Mouse (Mus musculus) ES-E14 (cell line): ENCODE measurements around the gene Zfp808. TPM values are rescaled to one million over a fixed set of nuclear protein-coding genes. Genes with fewer than 3 reads are reported as not detected.
"Not testable (repeated sequence)": the region's sequence is repeated elsewhere in the genome, so short reads cannot be mapped to it uniquely, and the experiment has no call there.

Experiments used
- DNase-seq: peaks from one replicate; pipeline ENCODE4 v3.0.0-alpha.2; 2013; ENCODE audit warnings: low read depth, low spot score
- H3K27ac ChIP-seq: 2 replicates; pipeline ENCODE4 v1.5.1; 2012; ENCODE audit warnings: low read depth, mild to moderate bottlenecking, low read length, moderate library complexity, mixed read lengths; ENCODE audit not compliant: poor library complexity, insufficient read depth, severe bottlenecking
- H3K36me3 ChIP-seq: 2 replicates; pipeline ENCODE4 v1.6.1; 2012; ENCODE audit warnings: mild to moderate bottlenecking, low read length, moderate library complexity, mixed read lengths; ENCODE audit not compliant: control insufficient read depth, poor library complexity, insufficient read depth, severe bottlenecking
- H3K4me1 ChIP-seq, 2 experiments: fragments of 150-350 bp in 1 of 2; sonication (generic) in 1 of 2; 2 replicates each; pipeline ENCODE4 v1.6.1; 2012; ENCODE audit warnings: low read length in 2 of 2, mild to moderate bottlenecking in 1 of 2, mixed read lengths in 1 of 2; ENCODE audit not compliant: control insufficient read depth in 2 of 2, insufficient read depth in 2 of 2, poor library complexity in 1 of 2
- H3K4me3 ChIP-seq, 2 experiments: fragments of 150-350 bp in 1 of 2; sonication (generic) in 1 of 2; 2 replicates each; pipeline ENCODE4 v1.5.1; 2012; ENCODE audit warnings: low read length in 2 of 2, low read depth in 1 of 2, mild to moderate bottlenecking in 1 of 2, mixed read lengths in 1 of 2; ENCODE audit not compliant: insufficient read depth in 1 of 2, poor library complexity in 1 of 2, severe bottlenecking in 1 of 2
- H3K9ac ChIP-seq: 2 replicates; pipeline ENCODE4 v1.6.1; 2012; ENCODE audit warnings: low read depth, mild to moderate bottlenecking, low read length, mixed read lengths; ENCODE audit not compliant: poor library complexity, insufficient read depth, severe bottlenecking
- H3K9me3 ChIP-seq: fragments of 150-350 bp; sonication (generic); 2 replicates; pipeline ENCODE4 v1.6.1; 2012; ENCODE audit warnings: low read depth, mild to moderate bottlenecking, low read length; ENCODE audit not compliant: control insufficient read depth, insufficient read depth
- CHD2 ChIP-seq: IDR thresholded peaks from 2 replicates; pipeline ENCODE4 v1.6.1; 2014; ENCODE audit warnings: mild to moderate bottlenecking, low read depth, low read length, inconsistent platforms
- HCFC1 ChIP-seq: IDR thresholded peaks from 2 replicates; pipeline ENCODE4 v1.6.1; 2012; ENCODE audit warnings: low read length, inconsistent platforms, borderline replicate concordance; ENCODE audit not compliant: insufficient read depth
- MAFK ChIP-seq: IDR thresholded peaks from 2 replicates; pipeline ENCODE4 v1.6.1; 2014; ENCODE audit warnings: mild to moderate bottlenecking, low read depth, low read length, inconsistent platforms; ENCODE audit not compliant: insufficient read depth
- ZC3H11A ChIP-seq: IDR thresholded peaks from 2 replicates; pipeline ENCODE4 v1.6.1; 2012; ENCODE audit warnings: low read depth, mild to moderate bottlenecking, inconsistent platforms, low read length, borderline replicate concordance
- ZNF384 ChIP-seq: IDR thresholded peaks from 2 replicates; pipeline ENCODE4 v1.6.1; 2012; ENCODE audit warnings: low read depth, low read length, inconsistent platforms
- in situ Hi-C, 2 experiments: fragments of 600-800 bp; cut with MboI; formaldehyde crosslinking; loops; one replicate each; pipeline ENCODE4 v1.15.1; 2025; ENCODE audit warnings: low sequenced_read_pairs in 2 of 2, inconsistent platforms in 1 of 2; ENCODE audit not compliant: unreplicated experiment in 2 of 2
- total RNA-seq: library from RNA; depleted of rRNA; stranded (reverse); fragments of 300-350 nt; gene quantifications from 2 replicates; pipeline ENCODE4 v1.2.3, GENCODE M21; 2012

The Zfp808 gene
- total RNA-seq, 1 experiment: 45.6 TPM

DNA sequence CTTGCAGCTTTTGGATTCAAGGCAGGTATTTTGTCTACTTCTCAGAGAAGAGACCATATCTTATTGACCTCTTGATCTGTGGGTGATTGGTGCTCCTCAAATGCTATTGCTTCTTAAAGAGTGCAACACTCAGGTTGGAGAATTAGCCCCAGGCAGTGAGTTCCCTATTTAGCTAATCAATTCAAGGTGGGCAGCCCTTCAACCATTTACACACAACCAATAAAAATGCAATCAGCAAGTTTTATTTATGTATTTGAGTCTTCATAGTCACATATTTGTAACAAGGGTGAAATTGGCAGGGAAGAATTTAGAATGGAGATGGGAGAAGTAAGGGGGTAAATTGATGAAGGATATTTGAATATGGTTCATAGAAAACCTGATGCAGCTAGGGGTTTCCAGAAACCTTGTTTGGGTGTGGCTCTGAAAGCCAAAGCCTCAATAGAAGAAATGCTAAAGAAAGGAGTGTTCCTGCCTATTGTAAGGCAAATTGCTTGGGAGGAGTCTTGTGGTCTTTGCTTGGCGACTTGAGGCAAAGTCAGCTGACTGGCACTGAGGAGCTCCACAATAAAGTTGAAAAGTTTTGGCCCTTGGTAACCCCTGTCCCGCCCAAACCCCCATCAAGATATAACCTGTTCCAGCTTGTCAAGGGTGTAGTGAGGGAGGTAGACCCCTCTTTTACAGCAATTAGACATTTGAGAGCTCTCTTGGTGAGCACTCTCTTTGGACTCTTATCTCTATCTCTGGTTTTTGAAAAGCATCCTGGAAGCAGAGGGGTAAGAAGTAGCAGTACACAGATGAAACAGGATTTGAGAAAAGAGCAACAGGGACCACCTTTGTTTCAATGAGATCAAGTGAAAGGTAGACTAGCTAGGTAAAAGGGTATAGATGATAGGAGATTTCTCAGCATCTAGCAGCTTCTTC, 52.4 kb downstream of the Zfp808 start:
- H3K36me3 ChIP-seq, in situ Hi-C loops, H3K9me3 ChIP-seq, H3K4me1 ChIP-seq: not testable (repeated sequence)
- H3K4me3 ChIP-seq: 0 out of 4 replicates have a peak overlapping the region, but pooled peaks of 1 of the 2 experiments have one; percentile 8
- peak; percentile 96 for DNase-seq
- peak overlapping the region; percentile 38; the same call in 1 of the 2 replicates for H3K9ac ChIP-seq
- peak; percentile 69; the same call in 1 of the 2 replicates for TF ChIP-seq CHD2
- H3K27ac ChIP-seq: peak overlapping the region; percentile 94; the same call in 1 of the 2 replicates

DNA sequence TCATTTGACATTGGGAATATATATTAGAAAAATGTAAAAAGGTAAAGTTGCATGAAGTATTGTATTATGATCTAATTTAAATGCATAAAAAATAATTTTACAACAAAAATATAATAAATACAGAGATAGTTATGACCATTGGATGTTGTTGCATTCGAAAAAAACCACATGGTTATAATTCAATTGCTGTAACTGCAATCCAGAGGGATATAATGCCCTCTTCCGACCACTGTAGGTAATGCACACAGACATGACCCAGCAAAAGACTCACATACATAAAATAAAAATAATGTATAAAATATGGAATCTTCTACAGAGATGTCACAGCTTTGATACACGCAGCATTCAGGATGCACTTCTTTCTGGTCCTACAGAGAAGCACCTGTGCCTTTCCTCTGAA, 115.6 kb downstream of the Zfp808 start:
- no peaks in the 10 kb centered on the region for H3K9me3 ChIP-seq
- H3K9ac ChIP-seq: no peak overlapping the region
- in situ Hi-C loops: no loop called here
- no peak overlapping the region for H3K4me3 ChIP-seq
- TF ChIP-seq CHD2: no peak
- 0 out of 2 replicates have a peak, but pooled peaks have one; percentile 6 for TF ChIP-seq MAFK
- TF ChIP-seq HCFC1: no peak
- peak; percentile 65 for TF ChIP-seq ZNF384
- TF ChIP-seq ZC3H11A: peak; percentile 58
- no peak for DNase-seq
- no peak overlapping the region for H3K27ac ChIP-seq
- no peaks in the 10 kb centered on the region for H3K36me3 ChIP-seq
- H3K4me1 ChIP-seq: peaks cover 0 to 3% of the 10 kb centered on the region in 2 experiments; a peak in 1 of 4 replicates

GRCm38 (mm10) chr13:62255226-62255625, 125.5 kb downstream of the Zfp808 start:
- DNase-seq, H3K4me1 ChIP-seq, in situ Hi-C loops, H3K9me3 ChIP-seq, H3K27ac ChIP-seq, H3K36me3 ChIP-seq: not testable (repeated sequence)
- peak overlapping the region; percentile 66; the same call in 1 of the 2 replicates for H3K9ac ChIP-seq
- peak overlapping the region; percentile 85 to 91 for H3K4me3 ChIP-seq

DNA sequence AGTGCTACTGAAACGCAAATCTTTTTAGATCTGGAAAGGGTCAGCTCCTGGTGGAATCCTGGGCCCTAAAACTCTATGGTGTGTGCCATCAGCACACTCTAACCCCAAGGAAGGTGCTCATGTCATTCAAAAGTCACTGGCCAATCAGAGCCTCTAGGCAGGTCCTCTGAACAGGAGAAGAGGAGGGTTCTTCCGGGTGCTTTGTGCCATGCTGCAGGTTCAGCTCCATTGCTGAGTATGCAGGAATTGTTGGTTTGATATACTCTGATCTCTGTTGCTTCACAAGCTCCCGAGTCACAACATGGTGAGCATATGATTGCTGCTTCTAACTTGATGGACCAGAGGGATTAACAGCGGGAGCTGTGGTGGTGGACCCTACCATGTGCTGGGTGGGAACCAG, 133.7 kb downstream of the Zfp808 start:
- peak overlapping the region; percentile 88 to 91 for H3K4me3 ChIP-seq
- in situ Hi-C loops: no loop called here
- TF ChIP-seq MAFK (peak; percentile 89), CHD2 (0 out of 2 replicates have a peak, but pooled peaks have one; percentile 44), ZNF384 (no peak)
- DNase-seq: no peak
- no peaks in the 10 kb centered on the region for H3K9me3 ChIP-seq
- peak overlapping the region; percentile 95 for H3K9ac ChIP-seq
- H3K4me1 ChIP-seq: peaks cover 1 to 3% of the 10 kb centered on the region in 2 experiments; a peak in 2 of 4 replicates
- no peaks in the 10 kb centered on the region for H3K36me3 ChIP-seq
- H3K27ac ChIP-seq: peak overlapping the region; percentile 37; the same call in 1 of the 2 replicates
